Comparison of ENCODE assay signal across 11 mouse cellular contexts in the genomic region with DNA sequence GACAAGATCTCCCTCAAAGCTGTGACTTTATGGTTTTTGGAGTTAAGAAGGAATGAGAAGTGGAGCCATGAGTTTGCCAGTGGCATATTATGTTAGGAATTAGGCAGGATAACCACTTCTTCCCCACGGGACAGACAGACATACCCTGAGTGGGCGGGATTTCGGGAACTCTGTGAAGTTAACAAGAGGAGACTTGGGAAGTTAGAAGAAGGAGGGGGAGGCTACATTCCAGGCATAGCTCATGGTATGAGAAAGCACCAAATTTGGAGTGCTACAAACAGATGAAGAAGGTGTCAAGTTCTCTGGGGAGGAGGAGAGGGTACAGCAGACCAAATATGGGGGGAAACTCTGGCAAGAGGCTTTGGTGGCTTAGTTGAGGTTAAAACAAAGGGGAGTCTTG. TPM values are rescaled to one million over a fixed set of nuclear protein-coding genes. Genes with fewer than 3 reads are reported as not detected.
DNase-seq lines count a peak whose midpoint lies in the region; ATAC-seq lines count a peak whose summit lies in the region.
"Had no signal": no experiment of that assay in that cellular context is flagged by ENCODE, and none has a peak within 500 bp of the region (broad histone marks: within the 10 kb centered on the region; RNA-seq: fewer than 3 reads in every experiment).

No protein-coding gene starts in this region.

- DNase-seq in kidney, postnatal 36 days: no peak
- peak; percentile 57 for DNase-seq in embryo, embryonic 10.5 days (ENCODE audit: low spot score)
- DNase-seq in spleen, postnatal 36 days (ENCODE audit: low spot score in 2 of 2): no peak
- DNase-seq: liver, embryonic 13.5 days; right cerebral cortex, postnatal 14 days; thymus, postnatal 4 days had no signal

- H3K36me3 ChIP-seq in kidney, embryonic 15.5 days: no peaks in the 10 kb centered on the region
- no peaks in the 10 kb centered on the region for H3K36me3 ChIP-seq in intestine, embryonic 16.5 days (ENCODE audit: control insufficient read depth, insufficient read depth, low read length)
- no peaks in the 10 kb centered on the region for H3K36me3 ChIP-seq in stomach, embryonic 14.5 days (ENCODE audit: control insufficient read depth, insufficient read depth, low read length)
- H3K36me3 ChIP-seq: liver, embryonic 13.5 days had no signal

- no peak overlapping the region for H3K4me2 ChIP-seq in kidney, embryonic 15.5 days
- no peak overlapping the region for H3K4me2 ChIP-seq in intestine, embryonic 16.5 days (ENCODE audit: low read depth, low read length)
- no peak overlapping the region for H3K4me2 ChIP-seq in stomach, embryonic 14.5 days (replicated peaks; ENCODE audit: low read depth, low read length)
- H3K4me2 ChIP-seq: liver, embryonic 13.5 days had no signal

- H3K9ac ChIP-seq in kidney, embryonic 15.5 days: no peak overlapping the region
- H3K9ac ChIP-seq in intestine, embryonic 16.5 days (ENCODE audit: low read depth, low read length): no peak overlapping the region
- no peak overlapping the region for H3K9ac ChIP-seq in stomach, embryonic 14.5 days (replicated peaks; ENCODE audit: low read depth, low read length)
- H3K9ac ChIP-seq: liver, embryonic 13.5 days had no signal

- H3K9me3 ChIP-seq in kidney, embryonic 15.5 days (replicated peaks): no peaks in the 10 kb centered on the region
- H3K9me3 ChIP-seq in intestine, embryonic 16.5 days (ENCODE audit: control insufficient read depth, low read length): no peaks in the 10 kb centered on the region
- H3K9me3 ChIP-seq in stomach, embryonic 14.5 days (ENCODE audit: control insufficient read depth, low read depth, low read length): no peaks in the 10 kb centered on the region
- H3K9me3 ChIP-seq: liver, embryonic 13.5 days had no signal

- H3K27ac ChIP-seq in kidney, embryonic 15.5 days: no peak overlapping the region
- no peak overlapping the region for H3K27ac ChIP-seq in intestine, embryonic 16.5 days (ENCODE audit: low read length)
- H3K27ac ChIP-seq in stomach, embryonic 14.5 days (ENCODE audit: low read length): peak overlapping the region; percentile 79
- H3K27ac ChIP-seq: layer of hippocampus, adult 2 months; liver, embryonic 13.5 days had no signal

- 56% methylated on average over 3 of the region's 3 CpGs for WGBS in kidney, embryonic 15.5 days
- 46% methylated on average over 3 of the region's 3 CpGs for WGBS in intestine, embryonic 16.5 days
- WGBS in stomach, embryonic 14.5 days: 32% methylated on average over 3 of the region's 3 CpGs

- H3K4me3 ChIP-seq in kidney, embryonic 15.5 days (replicated peaks): no peak overlapping the region
- no peak overlapping the region for H3K4me3 ChIP-seq in intestine, embryonic 16.5 days (ENCODE audit: low read length)
- H3K4me3 ChIP-seq in stomach, embryonic 14.5 days (ENCODE audit: low read depth, low read length): no peak overlapping the region
- H3K4me3 ChIP-seq: layer of hippocampus, adult 2 months; liver, embryonic 13.5 days had no signal

- 0 out of 2 replicates have a peak, but pooled peaks have one; percentile 33 for ATAC-seq in kidney, embryonic 15.5 days (replicated peaks; ENCODE audit: low FRiP score)
- peak; percentile 79 for ATAC-seq in intestine, embryonic 16.5 days
- ATAC-seq in stomach, embryonic 14.5 days (ENCODE audit: insufficient number of reproducible peaks, insufficient read depth, low FRiP score, low read depth): 0 out of 2 replicates have a peak, but pooled peaks have one; percentile 63
- ATAC-seq in megakaryocyte progenitor cell, adult 5-6 weeks (replicated peaks; ENCODE audit: poor library complexity): no peak

- H3K27me3 ChIP-seq in kidney, embryonic 15.5 days: 0 out of 2 replicates have a peak, but pooled peaks cover 3% of the 10 kb centered on the region
- no peaks in the 10 kb centered on the region for H3K27me3 ChIP-seq in intestine, embryonic 16.5 days (replicated peaks; ENCODE audit: control insufficient read depth, insufficient read depth, low read length)
- no peaks in the 10 kb centered on the region for H3K27me3 ChIP-seq in stomach, embryonic 14.5 days (ENCODE audit: control insufficient read depth, insufficient read depth, low read length)
- H3K27me3 ChIP-seq: liver, embryonic 13.5 days had no signal

- H3K4me1 ChIP-seq in kidney, embryonic 15.5 days: peaks cover 3% of the 10 kb centered on the region
- H3K4me1 ChIP-seq in intestine, embryonic 16.5 days (ENCODE audit: control insufficient read depth, insufficient read depth, low read length): no peaks in the 10 kb centered on the region
- peaks cover 4% of the 10 kb centered on the region; the same call in 1 of the 2 replicates for H3K4me1 ChIP-seq in stomach, embryonic 14.5 days (ENCODE audit: control insufficient read depth, insufficient read depth, low read length)
- H3K4me1 ChIP-seq: liver, embryonic 13.5 days had no signal

RNA-seq across cellular contexts. Expression of gene Pakap, which starts 8.0 kb away (rescaled TPM):
- polyA plus RNA-seq in kidney, embryonic 15.5 days (2015; fragmentation: Nextera tagmentation; extraction: Ambion mirVana): 16.9 and 17.8 TPM in 2 replicates
- polyA plus RNA-seq in intestine, embryonic 16.5 days (2015; fragmentation: Nextera tagmentation; extraction: Ambion mirVana): 21.2 and 22.0 TPM in 2 replicates
- polyA plus RNA-seq in stomach, embryonic 14.5 days (2014; fragmentation: Nextera tagmentation; extraction: Ambion mirVana): 30.1 and 32.7 TPM in 2 replicates
- total RNA-seq in megakaryocyte progenitor cell, adult 5-6 weeks (2015): not detected in 2 replicates
- not detected in 2 replicates for total RNA-seq in megakaryocyte progenitor cell, adult 5-6 weeks (2017)
